Mouse (Mus musculus) testis, postnatal 14 days (tissue): ENCODE results near the gene Usp5.

Experiments
- DNase-seq: peaks from one replicate; pipeline ENCODE4 v3.0.0; 2021; ENCODE audit warnings: low spot score

The Usp5 gene

DNA sequence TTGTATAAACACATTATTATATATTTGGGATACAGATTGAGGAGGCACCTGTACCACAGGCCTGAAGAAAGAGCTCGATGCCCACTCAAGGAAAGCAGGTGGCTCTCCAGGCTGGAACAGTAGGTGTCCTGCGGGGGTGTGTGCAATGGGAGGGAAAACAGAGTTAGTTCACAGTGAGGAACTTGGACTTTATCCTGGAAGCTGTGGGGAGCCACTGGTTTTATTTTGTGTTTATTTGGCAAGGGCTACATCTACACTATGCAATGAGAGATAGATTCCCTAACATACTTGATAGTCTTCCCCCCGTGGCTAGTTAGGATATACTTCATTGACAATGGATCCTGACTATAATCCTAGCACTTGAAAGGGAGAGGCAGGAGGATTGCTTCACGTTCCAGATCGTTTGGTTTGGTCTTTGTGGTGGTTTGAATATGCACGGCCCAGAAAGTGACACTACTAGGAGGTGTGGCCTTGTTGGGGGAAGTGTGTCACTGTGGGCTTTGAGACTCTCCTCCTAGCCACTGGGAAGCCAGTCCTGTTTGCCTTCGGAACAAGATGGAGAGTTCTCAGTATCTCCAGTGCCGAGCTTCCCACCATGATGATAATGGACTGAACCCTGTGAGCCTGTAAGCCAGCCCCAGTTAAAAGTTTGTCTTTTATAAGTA is 42.4 kb downstream of the Usp5 start:
- no peak for DNase-seq

DNA sequence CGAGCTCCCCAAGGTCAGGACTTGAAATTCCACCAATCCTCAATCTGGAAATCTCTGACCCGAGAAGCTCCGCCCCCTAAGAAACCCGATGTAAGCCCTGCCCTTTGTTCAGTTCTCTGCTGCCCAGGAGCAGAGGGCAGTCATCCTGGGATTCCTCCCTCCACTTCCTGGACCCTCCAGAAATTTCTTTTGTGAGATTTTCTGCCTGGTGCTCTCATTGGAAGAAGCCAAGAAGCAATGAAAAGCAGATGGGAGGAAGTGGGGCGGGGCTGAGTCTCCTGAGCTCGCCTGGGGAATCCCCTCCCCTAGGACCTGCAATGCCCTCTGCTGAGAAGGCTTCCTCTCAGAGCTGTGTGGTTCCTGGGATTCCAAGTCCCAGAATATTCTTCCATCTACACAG is 46.8 kb downstream of the Usp5 start:
- DNase-seq: no peak

DNA sequence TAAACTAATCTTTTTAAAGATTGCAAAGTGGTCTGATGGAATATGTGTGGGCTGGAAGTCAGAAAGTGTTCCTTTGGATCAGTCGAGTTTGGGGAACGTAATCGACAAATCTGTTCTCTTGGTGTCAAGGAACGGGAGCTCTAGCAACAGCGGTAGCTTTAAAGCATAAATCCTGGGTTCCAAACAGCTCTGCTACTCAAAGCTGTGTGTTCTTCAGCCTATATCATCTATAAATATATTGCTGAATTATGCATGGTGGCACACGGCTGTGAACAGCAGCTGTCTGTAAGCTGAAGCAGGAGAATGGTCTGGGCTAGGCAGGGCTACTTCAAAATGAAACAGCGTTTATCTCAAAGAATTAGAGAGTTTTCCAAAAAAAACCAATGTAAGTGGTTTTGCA is 48.4 kb downstream of the Usp5 start:
- DNase-seq: no peak

DNA sequence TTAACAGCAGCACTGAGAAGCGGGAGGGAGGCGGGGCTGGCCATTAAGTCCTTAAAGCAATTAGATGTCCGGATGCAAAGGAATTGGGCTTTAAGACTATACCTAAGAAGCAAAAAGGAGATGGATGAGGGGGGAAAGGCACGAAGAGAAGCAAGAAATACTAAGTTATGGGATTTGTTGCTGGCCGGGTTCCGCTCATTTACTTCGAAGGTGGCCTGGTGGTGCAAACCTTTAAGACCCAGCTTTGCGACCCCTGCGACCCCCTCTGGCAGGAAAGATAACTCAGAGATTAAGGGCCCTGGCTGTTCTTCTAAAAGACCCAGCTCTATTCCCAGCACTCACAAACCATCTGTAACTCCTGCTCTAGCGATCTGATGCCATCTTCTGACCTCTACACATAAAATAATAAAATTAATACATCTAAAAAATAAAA is 49.3 kb downstream of the Usp5 start:
- DNase-seq: no peak

DNA sequence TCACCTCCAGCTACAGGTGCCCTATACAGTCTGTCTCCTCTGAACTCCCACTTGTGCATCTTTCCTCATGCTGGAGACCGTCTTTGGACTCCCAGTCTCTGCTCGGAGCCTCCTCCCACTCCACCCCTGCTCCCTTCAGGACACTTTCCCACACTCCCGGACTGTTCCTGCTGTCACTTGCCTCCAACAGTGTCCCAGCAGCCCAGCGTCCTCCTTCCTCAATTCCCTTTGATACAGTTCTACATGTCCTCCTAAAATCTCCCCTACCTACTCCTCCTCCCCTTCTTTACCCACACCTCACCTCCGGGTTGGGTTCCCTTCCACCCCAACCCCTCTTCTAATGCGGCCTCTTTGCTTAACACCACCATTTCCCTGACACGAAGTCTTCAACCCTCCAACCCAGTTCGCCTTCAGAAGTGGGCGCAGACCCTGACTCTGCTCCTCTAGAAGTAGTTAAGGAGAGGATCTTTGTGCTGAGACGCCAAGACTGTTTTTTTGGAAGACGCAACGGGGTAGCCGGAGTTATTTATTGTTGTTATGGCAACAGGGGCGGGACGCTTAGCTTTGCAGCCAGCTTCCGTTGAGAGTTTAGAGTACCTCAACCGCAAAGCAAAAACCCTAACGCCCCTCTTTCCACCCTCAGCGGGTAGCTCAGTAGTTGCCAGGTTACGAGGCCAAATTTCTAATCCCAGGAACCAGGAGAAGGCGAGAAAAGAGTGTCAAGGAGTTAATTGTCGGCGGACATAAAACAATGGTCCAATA is 49.9 kb downstream of the Usp5 start, which contains the start of gene Lrrc23:
Gene Lrrc23, minus strand, starts transcription at position 506 of the 762 bp plus-strand sequence.
- DNase-seq: no peak

DNA sequence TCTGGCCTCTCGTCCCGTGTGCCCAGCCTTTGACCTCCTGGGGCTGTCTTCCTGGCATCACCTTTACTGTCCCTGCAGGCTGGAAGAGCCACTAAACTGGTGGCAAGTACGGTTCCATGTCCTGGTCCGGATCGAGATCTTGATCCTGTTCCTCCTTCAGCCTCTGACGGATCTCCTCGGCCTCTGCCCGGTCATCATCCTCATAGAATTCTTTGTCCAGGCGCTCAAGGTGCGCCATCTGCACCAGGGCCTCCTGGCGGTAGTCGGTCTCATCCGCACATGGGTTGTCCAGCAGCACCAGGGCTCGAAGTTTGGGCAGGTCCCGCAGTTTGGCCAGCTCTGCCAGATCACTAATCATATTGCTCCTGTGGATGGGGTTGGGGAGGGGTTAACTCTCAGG is 58.8 kb downstream of the Usp5 start:
- DNase-seq: no peak

DNA sequence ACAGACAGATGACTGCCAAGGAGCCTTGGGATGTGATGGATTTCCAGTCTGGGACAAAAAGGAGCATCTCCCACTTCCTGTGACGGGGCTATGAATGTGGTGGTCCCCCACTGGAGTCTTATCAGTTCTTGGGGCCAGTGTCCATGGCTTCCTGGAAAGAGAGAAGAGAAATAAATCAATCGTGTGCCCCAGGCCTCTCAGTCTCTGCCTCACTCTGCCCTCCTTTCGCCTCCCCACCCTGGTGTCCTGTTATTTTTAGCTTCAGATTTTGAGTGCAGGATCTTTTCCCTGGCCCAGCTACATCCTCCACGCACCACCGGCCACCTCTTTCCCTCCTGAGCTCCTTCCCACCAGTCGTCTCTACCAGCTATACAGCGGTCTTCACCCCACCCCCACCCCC is 59.3 kb downstream of the Usp5 start:
- no peak for DNase-seq

DNA sequence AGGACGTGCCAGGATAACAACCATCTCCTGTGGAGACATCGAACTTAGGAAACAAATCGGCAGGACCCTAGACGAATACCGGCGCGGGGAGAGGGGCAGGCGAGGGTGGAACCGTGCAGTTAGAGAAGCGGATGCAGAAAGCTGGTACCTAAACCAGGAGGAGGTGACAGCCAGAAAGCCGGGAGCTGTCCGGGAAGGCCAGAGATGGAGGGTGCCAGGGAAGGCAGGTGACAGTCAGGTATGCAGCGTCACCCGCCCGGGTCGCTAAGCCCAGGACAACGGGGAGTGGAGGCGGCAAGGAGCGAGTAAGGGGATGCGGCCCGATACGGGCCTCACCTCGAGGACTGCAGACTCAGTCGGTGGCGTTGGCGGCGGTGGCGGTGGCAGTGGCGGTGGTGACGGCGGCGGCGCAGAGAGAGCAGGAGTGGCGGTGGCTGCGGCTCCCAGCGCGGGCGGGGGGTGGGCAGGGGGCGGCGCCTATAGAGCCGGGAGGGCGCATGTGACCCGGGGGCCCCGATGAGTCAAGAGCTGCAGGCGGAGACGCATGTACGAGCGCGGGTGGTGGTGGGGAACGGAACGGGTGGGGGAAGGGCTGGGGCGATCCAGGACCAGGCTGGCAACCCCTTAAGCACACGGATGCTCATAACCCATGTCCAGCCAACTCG is 60.1 kb downstream of the Usp5 start, which contains the start of gene Eno2:
Gene Eno2, minus strand, starts transcription at position 573 of the 665 bp plus-strand sequence.
- no peak for DNase-seq

DNA sequence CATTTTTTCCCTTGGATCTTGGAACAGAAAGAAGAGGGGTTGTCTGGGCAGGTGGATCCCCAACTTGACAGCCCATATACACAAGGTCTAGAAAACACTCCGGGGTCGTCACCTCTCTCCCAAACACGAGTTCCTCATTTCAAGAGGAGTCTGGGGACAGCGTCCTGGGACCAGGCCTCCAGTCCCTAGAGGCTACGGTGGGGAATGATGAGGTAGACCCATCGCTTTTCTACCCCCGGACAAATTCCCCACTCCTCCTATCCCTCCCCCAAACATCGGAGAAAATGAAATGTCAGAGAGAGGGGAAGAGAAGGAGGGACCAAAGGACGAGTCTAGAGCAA is 60.6 kb downstream of the Usp5 start:
- no peak for DNase-seq

DNA sequence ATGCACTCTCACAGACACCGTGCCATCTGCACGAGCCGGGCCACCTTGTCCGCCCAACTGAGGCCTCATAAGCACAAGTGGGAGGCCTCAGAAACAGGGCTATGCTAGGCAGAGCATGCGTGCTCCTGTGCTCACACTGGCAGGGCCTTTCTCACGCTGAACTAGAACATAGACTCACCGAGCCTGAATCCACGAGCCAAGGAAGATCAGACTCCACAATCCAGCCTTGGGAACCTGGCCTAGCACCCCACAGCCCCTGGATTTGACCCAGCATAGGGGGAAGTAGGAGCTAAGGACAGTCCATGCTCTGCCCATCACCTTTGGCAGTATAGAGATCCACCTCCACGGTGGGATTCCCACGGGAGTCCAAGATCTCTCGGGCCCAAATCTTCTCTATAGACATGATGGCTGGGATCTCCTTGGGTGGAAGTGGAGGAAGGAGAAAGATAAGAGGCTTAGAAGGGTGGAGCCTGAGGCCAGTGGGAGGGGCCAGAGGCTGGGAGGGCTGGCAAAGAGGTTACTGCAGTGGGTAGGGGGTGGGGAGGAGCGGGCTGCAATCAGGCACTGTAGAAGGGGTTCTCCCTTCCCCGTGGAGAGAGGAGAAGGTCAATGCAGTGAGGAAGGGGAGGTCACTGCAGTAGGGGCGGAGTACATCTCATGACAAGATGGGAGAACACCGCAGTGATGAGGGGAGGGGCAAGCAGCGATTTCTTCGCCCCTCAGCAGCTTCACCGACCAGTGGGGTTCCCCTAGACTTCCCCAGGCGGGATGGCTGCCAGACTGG is 61.2 kb downstream of the Usp5 start:
- DNase-seq: no peak

DNA sequence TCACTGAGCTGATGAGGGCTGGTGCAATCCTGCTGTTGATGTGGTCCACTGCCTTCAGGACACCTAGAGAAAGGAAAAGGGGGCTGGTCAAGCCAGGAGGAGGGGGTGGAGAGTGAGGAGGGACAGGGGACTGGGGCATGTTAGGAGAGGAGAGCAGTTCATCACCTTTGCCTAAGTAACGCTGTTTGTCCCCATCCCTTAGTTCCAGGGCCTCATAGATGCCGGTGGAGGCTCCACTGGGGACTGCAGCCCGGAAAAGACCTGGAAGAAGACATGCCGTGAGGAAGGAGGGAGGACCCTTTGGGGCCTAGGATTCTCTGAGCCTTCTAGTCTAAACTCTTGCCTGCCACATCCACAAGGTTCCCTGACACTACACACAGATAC is 61.8 kb downstream of the Usp5 start:
- no peak for DNase-seq

DNA sequence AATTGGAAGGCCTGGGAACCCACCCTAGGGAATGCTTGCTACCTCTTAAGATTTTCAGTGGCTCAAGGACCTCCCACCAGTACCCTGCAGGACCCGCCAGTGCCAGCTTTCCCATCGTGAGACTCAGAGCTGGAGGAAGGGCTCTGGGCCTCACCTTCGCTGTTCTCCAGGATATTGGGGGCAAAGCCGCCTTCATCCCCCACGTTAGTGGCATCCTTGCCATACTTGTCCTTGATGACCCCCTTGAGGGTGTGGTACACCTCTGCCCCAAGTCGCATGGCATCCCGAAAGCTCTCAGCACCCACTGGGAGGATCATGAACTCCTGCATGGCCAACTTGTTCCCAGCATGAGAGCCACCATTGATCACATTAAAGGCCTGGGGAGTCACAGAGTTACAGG is 63.3 kb downstream of the Usp5 start:
- no peak for DNase-seq
